Comparison of ENCODE assay signal across 8 mouse cellular contexts in genomic region chr17:80480855-80481224, GRCm38 (mm10). TPM values are rescaled to one million over a fixed set of nuclear protein-coding genes. Genes with fewer than 3 reads are reported as not detected.
A peak's percentile ranks its signal among the peaks of the same experiment; 100 is the strongest.
DNase-seq lines count a peak whose midpoint lies in the region; ATAC-seq and TF ChIP-seq lines count a peak whose summit lies in the region.

No protein-coding gene starts in this region.

- no peaks in the 10 kb centered on the region for H3K9me3 ChIP-seq in lung, postnatal 0 days (ENCODE audit: low read length)
- no peaks in the 10 kb centered on the region for H3K9me3 ChIP-seq in forebrain, embryonic 12.5 days
- no peaks in the 10 kb centered on the region for H3K9me3 ChIP-seq in limb, embryonic 12.5 days

- peak overlapping the region; percentile 94 for H3K4me3 ChIP-seq in lung, postnatal 0 days (ENCODE audit: low read depth, low read length)
- peak overlapping the region; percentile 89; the same call in 1 of the 2 replicates for H3K4me3 ChIP-seq in forebrain, embryonic 12.5 days (replicated peaks)
- peak overlapping the region; percentile 95; the same call in 1 of the 2 replicates for H3K4me3 ChIP-seq in limb, embryonic 12.5 days (replicated peaks)
- no peak overlapping the region for H3K4me3 ChIP-seq in small intestine, adult 2 months (ENCODE audit: low read depth, low read length)

- peaks cover 9% of the 10 kb centered on the region; the same call in 1 of the 2 replicates for H3K4me1 ChIP-seq in lung, postnatal 0 days (ENCODE audit: insufficient read depth, low read depth, low read length)
- peaks cover 34% of the 10 kb centered on the region for H3K4me1 ChIP-seq in forebrain, embryonic 12.5 days
- peaks cover 22% of the 10 kb centered on the region for H3K4me1 ChIP-seq in limb, embryonic 12.5 days (replicated peaks)
- peaks cover 7% of the 10 kb centered on the region; the same call in 1 of the 2 replicates for H3K4me1 ChIP-seq in small intestine, adult 2 months (ENCODE audit: control insufficient read depth, insufficient read depth, insufficient read length, low read length)

- 29% methylated on average over 7 of the region's 7 CpGs for WGBS in lung, postnatal 0 days
- 29% methylated on average over 7 of the region's 7 CpGs for WGBS in forebrain, embryonic 12.5 days
- 56% methylated on average over 7 of the region's 7 CpGs for WGBS in limb, embryonic 12.5 days
- 14% methylated on average over 7 of the region's 7 CpGs for WGBS in small intestine, adult 2 months

- no peak for TF ChIP-seq POLR2A in small intestine, adult 2 months (IDR thresholded peaks at IDR 0.05; ENCODE audit: low read depth, low read length)

- H3K36me3 ChIP-seq in lung, postnatal 0 days (ENCODE audit: insufficient read depth, low read length), result no peaks in the 10 kb centered on the region
- 0 out of 2 replicates have a peak, but pooled peaks cover 6% of the 10 kb centered on the region for H3K36me3 ChIP-seq in forebrain, embryonic 12.5 days (replicated peaks)
- H3K36me3 ChIP-seq in limb, embryonic 12.5 days, result peaks cover 17% of the 10 kb centered on the region; the same call in 1 of the 2 replicates
- no peaks in the 10 kb centered on the region for H3K36me3 ChIP-seq in small intestine, adult 2 months (ENCODE audit: control insufficient read depth, insufficient read depth, low read length)

- peak overlapping the region; percentile 95; the same call in 1 of the 2 replicates for H3K27ac ChIP-seq in lung, postnatal 0 days (ENCODE audit: low read length)
- H3K27ac ChIP-seq in forebrain, embryonic 12.5 days, result peak overlapping the region; percentile 98
- H3K27ac ChIP-seq in limb, embryonic 12.5 days, result no peak overlapping the region
- H3K27ac ChIP-seq in small intestine, adult 2 months (ENCODE audit: insufficient read depth, low read depth, low read length), result peak overlapping the region; percentile 80

- TF ChIP-seq EP300 in lung, postnatal 0 days (IDR thresholded peaks at IDR 0.05), result no peak

- no peak for TF ChIP-seq CTCF in lung, postnatal 0 days (IDR thresholded peaks at IDR 0.05)
- no peak for TF ChIP-seq CTCF in small intestine, adult 2 months (IDR thresholded peaks at IDR 0.05; ENCODE audit: extremely low read depth, insufficient read length, insufficient replicate concordance, low read depth, low read length)

- no peak for ATAC-seq in lung, postnatal 0 days
- no peak for ATAC-seq in forebrain, embryonic 12.5 days (ENCODE audit: low FRiP score)
- no peak for ATAC-seq in limb, embryonic 12.5 days (ENCODE audit: insufficient number of reproducible peaks, insufficient read depth, low FRiP score, low TSS enrichment, low read depth)

- DNase-seq in lung, postnatal 0 days (ENCODE audit: low spot score), result no peak
- no peak for DNase-seq in lung, postnatal 36 days
- DNase-seq in spleen, adult 12 weeks (ENCODE audit: low spot score), result no peak
- DNase-seq in thymus, adult 18-20 months, result no peak
- no peak for DNase-seq in gastrocnemius, adult 18-20 months (ENCODE audit: low spot score)

- H3K9ac ChIP-seq in lung, postnatal 0 days (replicated peaks; ENCODE audit: low read depth), result no peak overlapping the region
- H3K9ac ChIP-seq in forebrain, embryonic 12.5 days, result 0 out of 2 replicates have a peak overlapping the region, but pooled peaks have one; percentile 29
- H3K9ac ChIP-seq in limb, embryonic 12.5 days (replicated peaks), result peak overlapping the region; percentile 95; the same call in 1 of the 2 replicates

- H3K4me2 ChIP-seq in lung, postnatal 0 days (replicated peaks; ENCODE audit: low read depth, low read length), result peak overlapping the region; percentile 85
- peak overlapping the region; percentile 78 for H3K4me2 ChIP-seq in forebrain, embryonic 12.5 days
- H3K4me2 ChIP-seq in limb, embryonic 12.5 days, result peak overlapping the region; percentile 72

- no peaks in the 10 kb centered on the region for H3K27me3 ChIP-seq in lung, postnatal 0 days (replicated peaks; ENCODE audit: insufficient read depth, low read length)
- H3K27me3 ChIP-seq in forebrain, embryonic 12.5 days, result no peaks in the 10 kb centered on the region
- no peaks in the 10 kb centered on the region for H3K27me3 ChIP-seq in limb, embryonic 12.5 days
- H3K27me3 ChIP-seq in small intestine, adult 2 months (ENCODE audit: control insufficient read depth, insufficient read depth, low read length), result no peaks in the 10 kb centered on the region

RNA-seq across cellular contexts. Expression of gene Sos1, which starts 0.6 kb away (rescaled TPM):
- 2.6 and 3.1 TPM in 2 replicates for polyA plus RNA-seq in lung, postnatal 0 days (2015; fragmentation: Nextera tagmentation; extraction: Ambion mirVana)
- 7.9 and 8.0 TPM in 2 replicates for polyA plus RNA-seq in forebrain, embryonic 12.5 days (2016; fragmentation: Nextera tagmentation; extraction: Ambion mirVana)
- polyA plus RNA-seq in limb, embryonic 12.5 days (2016; fragmentation: Nextera tagmentation; extraction: Ambion mirVana), result 6.1 and 6.5 TPM in 2 replicates
- polyA plus RNA-seq in small intestine, adult 2 months (2012; rRNA removed), result 0.81 and 2.1 TPM in 2 replicates
- total RNA-seq in gastrocnemius, adult 18-20 months (2021), result 10 to 100 TPM; 15.0 to 15.6 TPM
